Mouse (Mus musculus) cerebellum, postnatal 25 days (tissue): ENCODE data around the gene Foxa2.

Experiments used
- DNase-seq, 2 experiments: peaks; one replicate each; pipeline ENCODE4 v3.0.0; 2021; ENCODE audit warnings: mixed read lengths in 2 of 2

Gene Foxa2

GRCm38 (mm10) chr2:147998206-147998966, 48.4 kb downstream of the Foxa2 start:
- no peak for DNase-seq

- DNase-seq, result no peak
Observed at GRCm38 (mm10) chr2:147996781-147997180, 50.0 kb downstream of the Foxa2 start.

GRCm38 (mm10) chr2:147993821-147994220, 52.9 kb downstream of the Foxa2 start:
- no peak for DNase-seq

- peak in 1 of 2 experiments; percentile 8 for DNase-seq
Observed at GRCm38 (mm10) chr2:147992935-147993679, 53.7 kb downstream of the Foxa2 start.
